Mouse (Mus musculus): ENCODE results near the gene Map1lc3b. TPM values are rescaled to one million over a fixed set of nuclear protein-coding genes. Genes with fewer than 3 reads are reported as not detected.

Gene Map1lc3b
- polyA plus RNA-seq, 2 experiments = 49.6 to 226 TPM

DNA sequence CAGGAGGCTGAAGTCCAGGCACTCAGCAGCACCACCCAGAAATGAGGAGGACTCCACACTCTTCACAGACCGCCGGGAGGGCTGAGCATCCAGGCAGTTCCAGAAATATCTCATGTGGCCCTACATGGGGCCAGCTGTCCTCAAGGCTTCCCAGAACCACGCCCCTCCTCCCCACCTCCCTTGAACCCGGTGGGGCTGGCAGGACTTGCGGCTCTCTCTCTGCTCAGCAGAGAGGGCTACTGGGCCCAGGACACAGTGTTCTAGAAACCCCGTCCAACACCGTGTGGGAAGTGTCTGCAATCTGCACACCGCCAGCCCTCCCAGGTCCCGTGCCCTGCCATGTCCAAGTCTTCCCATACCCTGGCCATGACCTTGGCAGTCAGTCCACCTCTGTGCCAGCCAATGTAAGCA lies 27.2 kb upstream of the Map1lc3b start:
- Histone ChIP-seq H3K27me3 (ENCODE audit: control insufficient read depth, insufficient read depth, low read length) (no peaks in the 10 kb centered on the region), H3K9ac (ENCODE audit: low read depth, low read length, severe bottlenecking) (no peak overlapping the region), H3K4me2 (replicated peaks; ENCODE audit: low read depth, low read length, severe bottlenecking) (no peak overlapping the region), H3K9me3 (ENCODE audit: control insufficient read depth, low read length) (no peaks in the 10 kb centered on the region), H3K36me3 (ENCODE audit: control insufficient read depth, insufficient read depth, low read length) (peaks cover 29% of the 10 kb centered on the region), H3K4me3 (replicated peaks; ENCODE audit: low read length) (no peak overlapping the region), H3K4me1 (ENCODE audit: control insufficient read depth, insufficient read depth, low read length) (no peaks in the 10 kb centered on the region), H3K27ac (replicated peaks; ENCODE audit: low read depth, low read length) (no peak overlapping the region)
- WGBS = 84% methylated on average over 9 of the region's 9 CpGs
- no peak for ATAC-seq (ENCODE audit: low FRiP score, low read depth)
- no peak for TF ChIP-seq POLR2A (IDR thresholded peaks at IDR 0.05; ENCODE audit: borderline replicate concordance, extremely low read depth, insufficient read depth, insufficient read length)
- no peak for DNase-seq (ENCODE audit: low spot score)

DNA sequence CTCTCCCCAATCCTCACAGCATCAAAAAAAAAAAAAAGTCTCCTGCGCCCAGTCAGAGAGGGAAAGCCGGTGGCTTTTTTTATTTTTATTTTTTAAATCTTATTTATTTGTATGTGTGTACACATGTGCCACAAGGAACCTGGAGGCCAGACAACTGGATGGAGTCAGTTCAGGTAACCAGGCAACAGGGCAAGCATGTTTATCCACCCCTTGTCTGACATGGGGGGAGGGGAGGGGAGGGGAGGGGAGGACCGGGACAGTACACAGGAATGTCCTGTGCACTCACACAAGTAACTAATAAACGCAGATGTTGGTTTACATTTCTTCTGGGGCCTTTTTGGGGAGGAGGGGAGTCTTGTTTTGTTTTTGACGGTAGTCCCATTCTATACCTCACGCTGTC lies 26.5 kb upstream of the Map1lc3b start:
- Histone ChIP-seq H3K27me3 (ENCODE audit: control insufficient read depth, insufficient read depth, low read length) (no peaks in the 10 kb centered on the region), H3K4me2 (replicated peaks; ENCODE audit: low read depth, low read length, severe bottlenecking) (no peak overlapping the region), H3K36me3 (ENCODE audit: control insufficient read depth, insufficient read depth, low read length) (peaks cover 23% of the 10 kb centered on the region), H3K9ac (ENCODE audit: low read depth, low read length, severe bottlenecking) (no peak overlapping the region), H3K27ac (replicated peaks; ENCODE audit: low read depth, low read length) (no peak overlapping the region), H3K4me3 (replicated peaks; ENCODE audit: low read length) (no peak overlapping the region), H3K9me3 (ENCODE audit: control insufficient read depth, low read length) (no peaks in the 10 kb centered on the region), H3K4me1 (ENCODE audit: control insufficient read depth, insufficient read depth, low read length) (no peaks in the 10 kb centered on the region)
- no peak for TF ChIP-seq POLR2A (IDR thresholded peaks at IDR 0.05; ENCODE audit: borderline replicate concordance, extremely low read depth, insufficient read depth, insufficient read length)
- DNase-seq (ENCODE audit: low spot score) = no peak
- 80% methylated on average over 6 of the region's 6 CpGs for WGBS
- ATAC-seq (ENCODE audit: low FRiP score, low read depth) = no peak

DNA sequence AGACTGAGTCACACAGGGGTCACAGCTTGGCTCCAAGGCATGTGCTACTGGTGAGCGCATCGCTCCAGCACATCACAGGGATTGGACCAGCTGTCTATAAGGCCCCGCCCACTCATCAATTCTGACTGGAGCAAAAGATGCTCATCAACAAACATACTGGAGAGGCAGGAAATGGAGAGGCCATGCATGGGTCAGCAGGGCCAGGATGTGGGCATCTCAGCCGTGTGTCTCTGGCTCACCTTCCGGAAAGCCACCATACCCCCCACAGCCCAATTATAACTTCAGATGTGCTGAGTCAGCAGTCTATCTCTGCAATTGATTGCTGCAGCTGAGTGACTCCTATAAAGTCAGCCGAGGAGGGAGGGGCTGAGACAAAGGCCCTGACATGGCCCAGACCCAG lies 21.8 kb upstream of the Map1lc3b start:
- no peak overlapping the region for H3K27ac ChIP-seq (replicated peaks; ENCODE audit: low read depth, low read length)
- H3K36me3 ChIP-seq (ENCODE audit: control insufficient read depth, insufficient read depth, low read length) = peaks cover 11% of the 10 kb centered on the region
- no peaks in the 10 kb centered on the region for H3K9me3 ChIP-seq (ENCODE audit: control insufficient read depth, low read length)
- TF ChIP-seq POLR2A (IDR thresholded peaks at IDR 0.05; ENCODE audit: borderline replicate concordance, extremely low read depth, insufficient read depth, insufficient read length) = no peak
- H3K9ac ChIP-seq (ENCODE audit: low read depth, low read length, severe bottlenecking) = no peak overlapping the region
- no peak overlapping the region for H3K4me2 ChIP-seq (replicated peaks; ENCODE audit: low read depth, low read length, severe bottlenecking)
- H3K4me1 ChIP-seq (ENCODE audit: control insufficient read depth, insufficient read depth, low read length) = no peaks in the 10 kb centered on the region
- no peak overlapping the region for H3K4me3 ChIP-seq (replicated peaks; ENCODE audit: low read length)
- ATAC-seq (ENCODE audit: low FRiP score, low read depth) (no peak), DNase-seq (ENCODE audit: low spot score) (no peak)
- 72% methylated on average over 6 of the region's 6 CpGs for WGBS
- H3K27me3 ChIP-seq (ENCODE audit: control insufficient read depth, insufficient read depth, low read length) = no peaks in the 10 kb centered on the region

DNA sequence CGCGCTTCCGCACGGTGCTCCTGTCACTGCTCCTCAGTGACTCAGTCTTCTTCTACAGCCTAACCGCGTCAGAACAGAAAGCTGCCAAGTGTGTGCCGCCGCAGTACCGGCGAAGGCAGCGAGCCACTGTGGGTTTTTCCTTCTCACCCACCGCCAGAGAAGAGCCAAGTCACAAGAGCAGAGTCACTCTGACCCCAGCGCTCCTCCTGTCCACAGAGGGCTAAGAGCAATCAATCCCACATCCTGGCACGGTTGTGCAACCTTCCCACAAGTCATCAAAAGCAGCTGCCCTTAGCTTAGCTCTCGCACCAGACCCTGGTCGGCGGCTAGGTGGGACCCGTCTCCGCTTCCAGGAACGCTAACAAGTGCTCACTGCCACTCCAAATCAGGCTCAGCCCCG lies 19.8 kb upstream of the Map1lc3b start:
- Histone ChIP-seq H3K27me3 (ENCODE audit: control insufficient read depth, insufficient read depth, low read length) (no peaks in the 10 kb centered on the region), H3K4me1 (ENCODE audit: control insufficient read depth, insufficient read depth, low read length) (no peaks in the 10 kb centered on the region), H3K9me3 (ENCODE audit: control insufficient read depth, low read length) (no peaks in the 10 kb centered on the region), H3K4me2 (replicated peaks; ENCODE audit: low read depth, low read length, severe bottlenecking) (no peak overlapping the region), H3K36me3 (ENCODE audit: control insufficient read depth, insufficient read depth, low read length) (no peaks in the 10 kb centered on the region; the same call in none of the 2 replicates), H3K9ac (ENCODE audit: low read depth, low read length, severe bottlenecking) (no peak overlapping the region), H3K4me3 (replicated peaks; ENCODE audit: low read length) (no peak overlapping the region), H3K27ac (replicated peaks; ENCODE audit: low read depth, low read length) (no peak overlapping the region)
- WGBS = 80% methylated on average over 21 of the region's 21 CpGs
- DNase-seq (ENCODE audit: low spot score) = no peak
- TF ChIP-seq POLR2A (IDR thresholded peaks at IDR 0.05; ENCODE audit: borderline replicate concordance, extremely low read depth, insufficient read depth, insufficient read length) = no peak
- no peak for ATAC-seq (ENCODE audit: low FRiP score, low read depth)

DNA sequence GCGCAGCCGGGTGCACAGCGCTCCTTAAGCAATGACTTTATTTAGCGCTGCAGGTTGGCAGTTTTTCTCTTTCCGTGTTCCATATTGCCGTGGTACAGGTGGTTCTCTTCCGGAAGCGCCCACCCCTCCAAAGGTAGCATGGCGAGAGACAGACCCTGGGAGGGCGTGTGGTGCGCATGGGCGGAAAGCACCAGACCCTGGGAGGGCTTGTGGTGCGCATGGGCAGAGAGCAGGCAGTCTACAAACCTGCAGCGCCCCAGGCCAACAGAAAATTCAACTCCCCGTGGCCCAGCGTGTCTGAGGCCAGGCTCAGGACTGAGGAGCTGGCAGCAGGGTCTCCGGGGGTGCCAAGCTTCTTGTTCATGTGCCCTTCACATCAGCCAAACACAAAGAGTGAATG lies 19.4 kb upstream of the Map1lc3b start:
- Histone ChIP-seq H3K36me3 (ENCODE audit: control insufficient read depth, insufficient read depth, low read length) (no peaks in the 10 kb centered on the region; the same call in none of the 2 replicates), H3K27me3 (ENCODE audit: control insufficient read depth, insufficient read depth, low read length) (no peaks in the 10 kb centered on the region), H3K4me3 (replicated peaks; ENCODE audit: low read length) (no peak overlapping the region), H3K4me2 (replicated peaks; ENCODE audit: low read depth, low read length, severe bottlenecking) (no peak overlapping the region), H3K9me3 (ENCODE audit: control insufficient read depth, low read length) (no peaks in the 10 kb centered on the region), H3K27ac (replicated peaks; ENCODE audit: low read depth, low read length) (no peak overlapping the region), H3K4me1 (ENCODE audit: control insufficient read depth, insufficient read depth, low read length) (no peaks in the 10 kb centered on the region), H3K9ac (ENCODE audit: low read depth, low read length, severe bottlenecking) (no peak overlapping the region)
- ATAC-seq (ENCODE audit: low FRiP score, low read depth) (no peak), DNase-seq (ENCODE audit: low spot score) (no peak)
- WGBS = 87% methylated on average over 17 of the region's 17 CpGs
- TF ChIP-seq POLR2A (IDR thresholded peaks at IDR 0.05; ENCODE audit: borderline replicate concordance, extremely low read depth, insufficient read depth, insufficient read length) = no peak

DNA sequence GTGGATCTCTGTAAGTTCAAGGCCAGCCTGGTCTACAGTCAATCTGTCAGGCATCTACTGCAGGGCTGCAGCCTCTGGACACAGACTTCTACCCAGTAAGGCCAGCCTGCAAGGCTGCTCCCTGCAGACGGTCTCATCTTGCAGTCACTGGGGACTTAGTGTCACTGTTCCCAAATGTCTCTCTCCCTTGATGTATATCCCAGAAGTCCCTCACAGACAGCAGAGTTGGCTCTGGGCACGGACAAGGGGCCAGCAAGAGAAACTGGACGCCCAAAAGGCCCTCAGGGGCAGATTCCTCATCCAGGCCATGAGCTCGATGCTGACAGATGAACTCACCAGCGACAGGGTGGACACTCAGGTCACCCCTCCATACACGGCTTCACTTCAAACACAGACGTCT lies 18.0 kb upstream of the Map1lc3b start:
- Histone ChIP-seq H3K4me2 (replicated peaks; ENCODE audit: low read depth, low read length, severe bottlenecking) (no peak overlapping the region), H3K27ac (replicated peaks; ENCODE audit: low read depth, low read length) (no peak overlapping the region), H3K4me3 (replicated peaks; ENCODE audit: low read length) (no peak overlapping the region), H3K36me3 (ENCODE audit: control insufficient read depth, insufficient read depth, low read length) (no peaks in the 10 kb centered on the region), H3K27me3 (ENCODE audit: control insufficient read depth, insufficient read depth, low read length) (no peaks in the 10 kb centered on the region), H3K9me3 (ENCODE audit: control insufficient read depth, low read length) (no peaks in the 10 kb centered on the region), H3K9ac (ENCODE audit: low read depth, low read length, severe bottlenecking) (no peak overlapping the region), H3K4me1 (ENCODE audit: control insufficient read depth, insufficient read depth, low read length) (peaks cover 13% of the 10 kb centered on the region)
- no peak for ATAC-seq (ENCODE audit: low FRiP score, low read depth)
- 84% methylated on average over 7 of the region's 7 CpGs for WGBS
- DNase-seq (ENCODE audit: low spot score) = no peak
- TF ChIP-seq POLR2A (IDR thresholded peaks at IDR 0.05; ENCODE audit: borderline replicate concordance, extremely low read depth, insufficient read depth, insufficient read length) = no peak

Data from limb, embryonic 14.5 days (tissue).